Mouse (Mus musculus): ENCODE data around the gene Pinlyp. TPM values are rescaled to one million over a fixed set of nuclear protein-coding genes. Genes with fewer than 3 reads are reported as not detected.

The Pinlyp gene
- polyA plus RNA-seq, 1 experiment from 2014 or later: not detected

GRCm38 (mm10) chr7:24566206-24566605 lies 20.3 kb upstream of the Pinlyp start:
- H3K36me3 ChIP-seq (ENCODE audit: control insufficient read depth, insufficient read depth): peaks cover 25% of the 10 kb centered on the region
- H3K9me3 ChIP-seq (replicated peaks; ENCODE audit: control insufficient read depth, low read length): no peaks in the 10 kb centered on the region
- ATAC-seq (ENCODE audit: low read depth): no peak
- H3K27me3 ChIP-seq (ENCODE audit: control insufficient read depth, insufficient read depth, low read depth, low read length): no peaks in the 10 kb centered on the region
- 79% methylated on average over 9 of the region's 9 CpGs for WGBS (ENCODE audit: insufficient replicate concordance)
- H3K9ac ChIP-seq (ENCODE audit: low read depth, low read length): no peak overlapping the region
- H3K27ac ChIP-seq (ENCODE audit: low read length): no peak overlapping the region
- H3K4me3 ChIP-seq (ENCODE audit: low read depth, low read length): no peak overlapping the region
- H3K4me2 ChIP-seq (ENCODE audit: low read depth, low read length): no peak overlapping the region
- H3K4me1 ChIP-seq (ENCODE audit: control insufficient read depth, low read depth, low read length): no peaks in the 10 kb centered on the region

DNA sequence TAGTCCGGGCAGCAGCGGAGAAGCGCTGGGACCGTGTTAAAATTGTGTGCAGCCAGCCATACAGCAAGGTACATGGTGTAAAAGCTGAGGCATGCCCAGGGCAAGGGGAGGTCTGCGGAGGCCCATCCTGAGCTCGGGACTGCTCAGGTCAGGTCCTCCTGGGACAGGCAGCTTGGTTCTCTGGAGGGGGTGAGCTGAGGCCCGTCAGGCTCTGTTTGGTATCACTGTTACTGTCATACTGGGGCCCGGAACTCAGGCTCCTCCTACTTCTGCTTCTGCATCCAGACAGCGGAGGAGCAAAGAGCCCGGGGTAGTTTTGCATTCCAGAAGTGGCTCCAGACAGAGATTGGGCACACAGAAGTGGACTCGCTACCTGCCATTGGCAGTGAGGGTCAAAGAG lies 19.7 kb upstream of the Pinlyp start:
- H3K27ac ChIP-seq (ENCODE audit: low read length): no peak overlapping the region
- no peaks in the 10 kb centered on the region for H3K4me1 ChIP-seq (ENCODE audit: control insufficient read depth, low read depth, low read length)
- no peak overlapping the region for H3K9ac ChIP-seq (ENCODE audit: low read depth, low read length)
- H3K4me3 ChIP-seq (ENCODE audit: low read depth, low read length): no peak overlapping the region
- H3K4me2 ChIP-seq (ENCODE audit: low read depth, low read length): no peak overlapping the region
- peaks cover 25% of the 10 kb centered on the region for H3K36me3 ChIP-seq (ENCODE audit: control insufficient read depth, insufficient read depth)
- H3K27me3 ChIP-seq (ENCODE audit: control insufficient read depth, insufficient read depth, low read depth, low read length): no peaks in the 10 kb centered on the region
- no peak for ATAC-seq (ENCODE audit: low read depth)
- 86% methylated on average over 11 of the region's 11 CpGs for WGBS (ENCODE audit: insufficient replicate concordance)
- no peaks in the 10 kb centered on the region for H3K9me3 ChIP-seq (replicated peaks; ENCODE audit: control insufficient read depth, low read length)

GRCm38 (mm10) chr7:24564607-24565265 lies 18.8 kb upstream of the Pinlyp start:
- Histone ChIP-seq H3K9ac (ENCODE audit: low read depth, low read length) (no peak overlapping the region), H3K4me2 (ENCODE audit: low read depth, low read length) (no peak overlapping the region), H3K4me1 (ENCODE audit: control insufficient read depth, low read depth, low read length) (no peaks in the 10 kb centered on the region), H3K36me3 (ENCODE audit: control insufficient read depth, insufficient read depth) (peaks cover 25% of the 10 kb centered on the region), H3K4me3 (ENCODE audit: low read depth, low read length) (no peak overlapping the region), H3K27me3 (ENCODE audit: control insufficient read depth, insufficient read depth, low read depth, low read length) (no peaks in the 10 kb centered on the region), H3K27ac (ENCODE audit: low read length) (no peak overlapping the region), H3K9me3 (replicated peaks; ENCODE audit: control insufficient read depth, low read length) (no peaks in the 10 kb centered on the region)
- ATAC-seq (ENCODE audit: low read depth): peak; percentile 49; the same call in 1 of the 2 replicates
- WGBS (ENCODE audit: insufficient replicate concordance): 58% methylated on average over 6 of the region's 6 CpGs

GRCm38 (mm10) chr7:24563837-24564206 lies 17.9 kb upstream of the Pinlyp start:
- no peaks in the 10 kb centered on the region for H3K4me1 ChIP-seq (ENCODE audit: control insufficient read depth, low read depth, low read length)
- no peak overlapping the region for H3K27ac ChIP-seq (ENCODE audit: low read length)
- H3K4me2 ChIP-seq (ENCODE audit: low read depth, low read length): no peak overlapping the region
- H3K36me3 ChIP-seq (ENCODE audit: control insufficient read depth, insufficient read depth): peaks cover 25% of the 10 kb centered on the region
- no peak overlapping the region for H3K4me3 ChIP-seq (ENCODE audit: low read depth, low read length)
- no peaks in the 10 kb centered on the region for H3K27me3 ChIP-seq (ENCODE audit: control insufficient read depth, insufficient read depth, low read depth, low read length)
- ATAC-seq (ENCODE audit: low read depth): no peak
- H3K9me3 ChIP-seq (replicated peaks; ENCODE audit: control insufficient read depth, low read length): no peaks in the 10 kb centered on the region
- WGBS (ENCODE audit: insufficient replicate concordance): 67% methylated on average over 4 of the region's 4 CpGs
- H3K9ac ChIP-seq (ENCODE audit: low read depth, low read length): no peak overlapping the region

DNA sequence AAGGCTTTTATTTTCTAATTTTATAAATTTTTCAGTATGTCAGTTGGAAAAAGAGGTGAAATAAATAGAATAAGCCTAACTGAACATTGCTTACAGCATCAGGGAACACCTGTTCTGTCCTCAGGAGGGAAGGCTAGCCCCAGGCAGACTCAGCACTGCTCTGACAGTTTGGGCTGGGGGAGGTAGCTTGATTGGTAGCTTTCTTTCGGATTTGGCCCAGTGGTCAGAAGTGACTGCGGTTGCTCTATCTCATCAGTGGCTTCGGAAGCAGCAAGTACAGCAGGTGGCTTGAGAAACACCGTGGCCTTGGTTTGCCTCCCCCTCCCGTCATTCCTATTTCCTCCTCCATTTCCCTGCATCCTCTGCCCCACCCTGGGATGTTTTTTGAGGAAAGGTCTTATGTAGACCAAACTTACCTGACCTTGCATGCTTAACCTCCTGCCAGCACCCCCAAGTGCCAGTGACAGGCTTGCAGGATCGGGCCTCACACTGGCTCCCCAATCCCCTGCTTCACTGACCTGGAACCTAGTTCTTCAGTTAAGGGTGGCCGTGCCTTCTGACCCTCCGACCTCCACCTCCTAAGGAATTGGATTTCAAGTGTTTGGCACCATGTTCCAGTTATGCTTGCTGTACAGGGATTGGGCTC lies 17.4 kb upstream of the Pinlyp start:
- Histone ChIP-seq H3K4me3 (ENCODE audit: low read depth, low read length) (no peak overlapping the region), H3K4me2 (ENCODE audit: low read depth, low read length) (no peak overlapping the region), H3K9me3 (replicated peaks; ENCODE audit: control insufficient read depth, low read length) (no peaks in the 10 kb centered on the region), H3K9ac (ENCODE audit: low read depth, low read length) (no peak overlapping the region), H3K36me3 (ENCODE audit: control insufficient read depth, insufficient read depth) (peaks cover 25% of the 10 kb centered on the region), H3K4me1 (ENCODE audit: control insufficient read depth, low read depth, low read length) (no peaks in the 10 kb centered on the region), H3K27ac (ENCODE audit: low read length) (no peak overlapping the region), H3K27me3 (ENCODE audit: control insufficient read depth, insufficient read depth, low read depth, low read length) (no peaks in the 10 kb centered on the region)
- ATAC-seq (ENCODE audit: low read depth): no peak
- WGBS (ENCODE audit: insufficient replicate concordance): 75% methylated on average over 8 of the region's 8 CpGs

GRCm38 (mm10) chr7:24561450-24561849 lies 15.5 kb upstream of the Pinlyp start:
- Histone ChIP-seq H3K9ac (ENCODE audit: low read depth, low read length) (no peak overlapping the region), H3K4me2 (ENCODE audit: low read depth, low read length) (no peak overlapping the region), H3K9me3 (replicated peaks; ENCODE audit: control insufficient read depth, low read length) (no peaks in the 10 kb centered on the region), H3K27ac (ENCODE audit: low read length) (no peak overlapping the region), H3K36me3 (ENCODE audit: control insufficient read depth, insufficient read depth) (peaks cover 12% of the 10 kb centered on the region), H3K4me3 (ENCODE audit: low read depth, low read length) (no peak overlapping the region), H3K27me3 (ENCODE audit: control insufficient read depth, insufficient read depth, low read depth, low read length) (no peaks in the 10 kb centered on the region), H3K4me1 (ENCODE audit: control insufficient read depth, low read depth, low read length) (no peaks in the 10 kb centered on the region)
- ATAC-seq (ENCODE audit: low read depth): no peak
- 82% methylated on average over 4 of the region's 4 CpGs for WGBS (ENCODE audit: insufficient replicate concordance)

DNA sequence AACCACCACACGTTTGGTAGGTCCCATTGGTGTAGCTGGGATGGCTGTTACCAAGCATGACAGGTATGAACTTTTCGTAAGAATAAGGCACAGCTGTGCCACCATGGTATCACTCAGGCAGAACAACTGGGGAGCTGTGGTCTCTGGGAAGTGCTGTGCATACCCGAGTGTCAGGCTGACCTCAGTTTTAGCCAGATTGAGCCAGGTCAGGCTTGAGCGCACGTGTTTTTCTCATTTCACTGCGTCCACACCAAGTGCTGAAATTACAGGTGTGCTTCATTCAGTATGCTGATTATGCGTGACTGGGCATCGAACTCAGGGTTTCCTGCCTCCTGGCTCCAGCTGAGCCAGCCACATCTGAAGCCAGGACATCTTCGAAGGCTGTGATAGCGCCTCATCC lies 9.9 kb upstream of the Pinlyp start:
- Histone ChIP-seq H3K36me3 (ENCODE audit: control insufficient read depth, insufficient read depth) (peaks cover 8% of the 10 kb centered on the region), H3K9me3 (replicated peaks; ENCODE audit: control insufficient read depth, low read length) (no peaks in the 10 kb centered on the region), H3K9ac (ENCODE audit: low read depth, low read length) (no peak overlapping the region), H3K27me3 (ENCODE audit: control insufficient read depth, insufficient read depth, low read depth, low read length) (no peaks in the 10 kb centered on the region), H3K4me2 (ENCODE audit: low read depth, low read length) (no peak overlapping the region), H3K27ac (ENCODE audit: low read length) (no peak overlapping the region), H3K4me3 (ENCODE audit: low read depth, low read length) (no peak overlapping the region), H3K4me1 (ENCODE audit: control insufficient read depth, low read depth, low read length) (peaks cover 2% of the 10 kb centered on the region)
- ATAC-seq (ENCODE audit: low read depth): no peak
- WGBS (ENCODE audit: insufficient replicate concordance): 83% methylated on average over 10 of the region's 10 CpGs

GRCm38 (mm10) chr7:24551985-24552759 lies 6.3 kb upstream of the Pinlyp start:
- Histone ChIP-seq H3K4me1 (ENCODE audit: control insufficient read depth, low read depth, low read length) (peaks cover 10% of the 10 kb centered on the region), H3K4me3 (ENCODE audit: low read depth, low read length) (no peak overlapping the region), H3K9me3 (replicated peaks; ENCODE audit: control insufficient read depth, low read length) (no peaks in the 10 kb centered on the region), H3K36me3 (ENCODE audit: control insufficient read depth, insufficient read depth) (peaks cover 8% of the 10 kb centered on the region), H3K9ac (ENCODE audit: low read depth, low read length) (no peak overlapping the region), H3K27ac (ENCODE audit: low read length) (peak overlapping the region; percentile 73), H3K4me2 (ENCODE audit: low read depth, low read length) (peak overlapping the region; percentile 20), H3K27me3 (ENCODE audit: control insufficient read depth, insufficient read depth, low read depth, low read length) (no peaks in the 10 kb centered on the region)
- 64% methylated on average over 12 of the region's 12 CpGs for WGBS (ENCODE audit: insufficient replicate concordance)
- ATAC-seq (ENCODE audit: low read depth): peak; percentile 94

DNA sequence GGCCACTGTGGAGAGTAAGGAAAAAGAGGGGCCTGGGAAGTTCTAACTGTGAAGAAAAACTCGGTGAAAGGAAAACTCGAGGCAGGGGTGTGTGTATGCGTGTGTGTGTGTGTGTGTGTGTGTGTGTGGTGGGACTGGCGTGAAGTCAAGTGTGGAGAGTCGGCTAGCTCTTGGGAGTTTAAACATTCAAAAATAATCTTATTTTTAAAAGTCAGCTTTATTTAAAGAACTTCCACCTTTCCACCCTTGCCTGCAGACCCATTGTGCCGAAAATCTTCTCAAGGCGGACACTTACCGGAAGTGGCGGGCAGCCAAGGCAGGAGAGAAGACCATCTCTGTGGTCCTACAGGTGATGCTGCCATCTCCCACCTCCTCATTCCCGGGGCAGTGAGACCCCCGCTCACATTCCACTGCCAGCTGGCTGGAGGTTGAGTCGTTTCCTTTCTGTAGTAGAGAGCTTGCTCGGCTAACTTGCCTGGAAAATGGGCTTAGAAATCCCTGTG lies 1.7 kb upstream of the Pinlyp start:
- no peaks in the 10 kb centered on the region for H3K36me3 ChIP-seq (ENCODE audit: control insufficient read depth, insufficient read depth)
- 27% methylated on average over 13 of the region's 13 CpGs for WGBS (ENCODE audit: insufficient replicate concordance)
- H3K4me2 ChIP-seq (ENCODE audit: low read depth, low read length): peak overlapping the region; percentile 83
- no peaks in the 10 kb centered on the region for H3K9me3 ChIP-seq (replicated peaks; ENCODE audit: control insufficient read depth, low read length)
- H3K4me3 ChIP-seq (ENCODE audit: low read depth, low read length): peak overlapping the region; percentile 90
- H3K27me3 ChIP-seq (ENCODE audit: control insufficient read depth, insufficient read depth, low read depth, low read length): no peaks in the 10 kb centered on the region
- ATAC-seq (ENCODE audit: low read depth): no peak
- H3K4me1 ChIP-seq (ENCODE audit: control insufficient read depth, low read depth, low read length): peaks cover 17% of the 10 kb centered on the region
- peak overlapping the region; percentile 55 for H3K27ac ChIP-seq (ENCODE audit: low read length)
- H3K9ac ChIP-seq (ENCODE audit: low read depth, low read length): peak overlapping the region; percentile 90
